In the genomic region with DNA sequence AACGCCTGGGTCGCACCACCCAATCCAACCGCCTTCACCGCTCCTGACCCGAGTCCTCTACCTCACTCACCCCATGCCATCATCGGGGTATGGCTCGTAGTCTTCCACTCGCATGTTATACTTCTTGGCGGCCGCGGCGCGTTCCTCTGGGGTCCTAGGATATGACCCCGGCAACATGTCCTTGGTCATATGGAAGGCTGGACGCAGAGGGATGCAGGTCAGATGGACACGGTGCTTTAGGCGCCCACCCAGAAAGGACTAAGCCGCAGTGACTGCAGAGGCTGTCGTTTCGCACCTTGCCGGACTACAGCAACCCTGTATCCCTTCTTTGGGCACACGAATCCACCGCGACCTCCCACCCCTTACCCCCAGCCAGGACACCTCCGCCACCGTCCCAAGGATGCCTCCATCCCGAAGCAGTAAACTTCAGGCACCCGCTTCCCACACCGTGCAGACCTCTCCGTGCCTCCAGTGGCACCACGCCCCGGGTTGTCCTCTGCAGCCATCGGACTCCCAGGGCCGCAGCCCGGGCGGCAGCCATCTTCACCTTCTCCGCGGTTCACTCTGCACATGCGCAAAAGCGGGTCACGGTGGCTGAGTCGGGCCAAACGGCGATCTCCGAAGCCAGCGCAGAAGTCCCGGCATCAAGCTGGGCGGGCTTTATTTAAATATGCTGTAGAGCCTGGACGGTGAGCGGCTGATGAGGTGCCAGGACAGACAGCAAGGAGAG, we compare ENCODE assay signal across 8 mouse cellular contexts. TPM values are rescaled to one million over a fixed set of nuclear protein-coding genes. Genes with fewer than 3 reads are reported as not detected.
DNase-seq lines count a peak whose midpoint lies in the region; ATAC-seq and TF ChIP-seq lines count a peak whose summit lies in the region.

Gene Ndufb8 (minus strand): TSS at position 580 of the 730 bp plus-strand sequence.

- H3K4me3 ChIP-seq in hindbrain, embryonic 10.5 days, result peak within 1 kb of the TSS; percentile 94
- peak within 1 kb of the TSS; percentile 86 for H3K4me3 ChIP-seq in lung, postnatal 0 days (ENCODE audit: low read depth, low read length)

- peak; percentile 96 for ATAC-seq in frontal cortex, adult (ENCODE audit: low TSS enrichment)
- peak; percentile 96 for ATAC-seq in lung, postnatal 0 days

- H3K4me2 ChIP-seq in lung, postnatal 0 days (replicated peaks; ENCODE audit: low read depth, low read length), result peak within 1 kb of the TSS; percentile 90

- peaks cover 12% of the 10 kb centered on the region; the same call in 1 of the 2 replicates for H3K27me3 ChIP-seq in hindbrain, embryonic 10.5 days (ENCODE audit: insufficient read depth, poor library complexity, severe bottlenecking)
- H3K27me3 ChIP-seq in lung, postnatal 0 days (replicated peaks; ENCODE audit: insufficient read depth, low read length), result no peaks in the 10 kb centered on the region

- H3K36me3 ChIP-seq in hindbrain, embryonic 10.5 days, result peaks cover 36% of the 10 kb centered on the region
- H3K36me3 ChIP-seq in lung, postnatal 0 days (ENCODE audit: insufficient read depth, low read length), result peaks cover 12% of the 10 kb centered on the region; the same call in 1 of the 2 replicates

- WGBS in hindbrain, embryonic 10.5 days, result under 1% methylated on average over 50 of the region's 50 CpGs
- under 1% methylated on average over 50 of the region's 50 CpGs for WGBS in lung, postnatal 0 days

- peak; percentile 89 for DNase-seq in MEL-GATA-1-ER (ENCODE audit: extremely low read depth, low read depth)
- peak; percentile 95 for DNase-seq in cerebellum, adult 8-10 months
- DNase-seq in hindbrain, embryonic 10.5 days (ENCODE audit: low spot score), result peak; percentile 98
- DNase-seq in layer of hippocampus, adult 9-11 months, result peak; percentile 92
- DNase-seq in lung, postnatal 0 days (ENCODE audit: low spot score), result peak; percentile 95
- DNase-seq in ovary, postnatal 14 days (ENCODE audit: low spot score), result peak; percentile 96
- peak; percentile 93 for DNase-seq in thymus, postnatal 14 days

- no peak for TF ChIP-seq CTCF in lung, postnatal 0 days (IDR thresholded peaks at IDR 0.05)

- H3K4me1 ChIP-seq in hindbrain, embryonic 10.5 days (replicated peaks), result peaks cover 19% of the 10 kb centered on the region
- peaks cover 9% of the 10 kb centered on the region; the same call in 1 of the 2 replicates for H3K4me1 ChIP-seq in lung, postnatal 0 days (ENCODE audit: insufficient read depth, low read depth, low read length)

- H3K9me3 ChIP-seq in hindbrain, embryonic 10.5 days, result no peaks in the 10 kb centered on the region
- H3K9me3 ChIP-seq in lung, postnatal 0 days (ENCODE audit: low read length), result no peaks in the 10 kb centered on the region

- no peak for TF ChIP-seq EP300 in lung, postnatal 0 days (IDR thresholded peaks at IDR 0.05)

- H3K9ac ChIP-seq in lung, postnatal 0 days (replicated peaks; ENCODE audit: low read depth), result peak within 1 kb of the TSS; percentile 88

- peak within 1 kb of the TSS; percentile 96 for H3K27ac ChIP-seq in hindbrain, embryonic 10.5 days
- peak within 1 kb of the TSS; percentile 54 for H3K27ac ChIP-seq in lung, postnatal 0 days (ENCODE audit: low read length)

RNA-seq across cellular contexts. Expression of gene Ndufb8, which starts in this region (rescaled TPM):
- polyA plus RNA-seq in hindbrain, embryonic 10.5 days (2016; fragmentation: Nextera tagmentation; extraction: Ambion mirVana), result 642 and 644 TPM in 2 replicates
- 348 and 406 TPM in 2 replicates for polyA plus RNA-seq in lung, postnatal 0 days (2015; fragmentation: Nextera tagmentation; extraction: Ambion mirVana)

Comparison
In these comparisons a context has a peak if more than half of its experiments do, and no peak if none do; other contexts are left out.
1. Peak in every context shown above with its lines: DNase-seq, ATAC-seq, H3K4me3 ChIP-seq and H3K27ac ChIP-seq.